Mouse (Mus musculus): ENCODE results near the gene Lhfpl2.
"Not testable (repeated sequence)": the region's sequence is repeated elsewhere in the genome, so short reads cannot be mapped to it uniquely, and the experiment has no call there.

Gene Lhfpl2

GRCm38 (mm10) chr13:94057563-94058560 lies at the start of gene Lhfpl2:
Lhfpl2 (plus strand) TSS chr13:94057796.
- peak; percentile 32 for DNase-seq

DNA sequence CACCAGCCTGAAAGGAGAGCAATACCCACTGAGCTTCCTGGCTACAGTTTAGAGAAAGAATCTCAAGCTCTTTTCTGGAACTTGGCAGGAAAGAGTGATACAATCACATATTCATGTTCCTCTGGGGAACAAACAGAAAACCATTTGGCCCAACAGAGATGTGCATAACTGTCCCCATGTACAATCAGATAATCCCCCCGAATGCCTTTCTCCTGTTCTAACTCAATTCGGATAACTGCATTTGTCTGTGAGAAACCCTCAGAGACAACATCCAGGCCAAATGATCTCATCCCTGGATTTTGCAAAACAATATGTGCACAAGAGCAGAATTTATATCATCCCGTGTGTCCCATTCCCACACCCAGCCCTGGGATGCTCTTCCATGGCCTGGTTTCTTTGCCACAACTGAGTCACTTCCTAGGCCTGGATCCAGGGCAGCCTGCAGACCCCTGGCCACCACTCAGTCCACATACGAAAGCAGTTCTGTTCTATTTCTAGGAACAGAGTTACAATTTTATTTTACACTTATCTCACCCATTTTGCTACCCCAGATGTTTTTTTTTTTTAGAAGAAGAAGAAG lies 45.5 kb upstream of the Lhfpl2 start:
- DNase-seq: no peak

- no peak for DNase-seq
These were observed 43.6 kb upstream of the Lhfpl2 start for GRCm38 (mm10) chr13:94013986-94014385.

GRCm38 (mm10) chr13:94024575-94024974 lies 33.0 kb upstream of the Lhfpl2 start:
- not testable (repeated sequence) for DNase-seq

- DNase-seq: no peak
These were observed 28.4 kb upstream of the Lhfpl2 start for GRCm38 (mm10) chr13:94029147-94029546.

- no peak for DNase-seq
These were observed 27.0 kb upstream of the Lhfpl2 start for GRCm38 (mm10) chr13:94030551-94030950.

GRCm38 (mm10) chr13:94037313-94038051 lies 20.1 kb upstream of the Lhfpl2 start:
- DNase-seq: no peak

GRCm38 (mm10) chr13:94038052-94038340 lies 19.6 kb upstream of the Lhfpl2 start:
- no peak for DNase-seq

GRCm38 (mm10) chr13:94050036-94050435 lies 7.6 kb upstream of the Lhfpl2 start:
- no peak for DNase-seq

DNA sequence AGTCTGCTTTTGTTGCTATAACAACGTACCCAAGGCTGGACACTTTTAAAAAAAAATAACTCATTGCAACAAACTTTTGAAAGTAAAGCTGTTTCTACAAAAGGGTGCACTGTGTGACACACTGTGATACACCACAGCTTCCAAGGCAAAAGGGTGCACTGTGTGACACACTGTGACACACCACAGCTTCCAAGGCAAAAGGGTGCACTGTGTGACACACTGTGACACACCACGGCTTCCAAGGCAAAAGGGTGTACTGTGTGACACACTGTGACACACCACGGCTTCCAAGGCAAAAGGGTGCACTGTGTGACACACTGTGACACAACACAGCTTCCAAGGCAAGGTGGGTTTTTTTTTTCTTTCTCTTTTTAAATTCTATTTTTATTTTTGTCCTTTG lies 6.8 kb upstream of the Lhfpl2 start:
- DNase-seq: no peak

DNA sequence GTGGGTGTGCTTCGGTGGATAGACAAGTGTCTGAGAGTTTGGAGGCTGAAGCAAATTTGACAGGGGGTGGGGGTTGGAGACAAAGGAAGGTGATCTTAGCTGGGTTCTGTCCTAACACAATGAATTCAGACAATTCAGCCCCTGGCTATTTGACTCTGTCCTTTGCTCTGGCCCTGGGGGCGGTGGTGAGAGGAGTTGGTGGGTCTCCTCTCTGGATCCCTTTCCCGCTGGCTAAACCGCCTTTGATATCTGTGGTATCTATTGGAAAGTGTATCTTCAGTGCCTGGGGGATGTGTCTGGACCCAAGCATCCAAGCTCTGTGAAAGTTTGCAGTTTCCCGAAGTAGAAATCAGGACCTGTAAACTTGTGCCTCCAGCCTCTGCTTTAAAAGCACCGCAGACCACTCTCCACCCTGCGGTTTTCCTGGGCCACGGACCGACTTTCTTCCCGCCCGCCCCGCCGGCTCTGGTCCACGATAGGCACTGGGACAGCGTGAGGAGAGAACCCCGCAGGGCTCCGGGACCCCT lies 497 bp upstream of the Lhfpl2 start:
- no peak for DNase-seq

DNA sequence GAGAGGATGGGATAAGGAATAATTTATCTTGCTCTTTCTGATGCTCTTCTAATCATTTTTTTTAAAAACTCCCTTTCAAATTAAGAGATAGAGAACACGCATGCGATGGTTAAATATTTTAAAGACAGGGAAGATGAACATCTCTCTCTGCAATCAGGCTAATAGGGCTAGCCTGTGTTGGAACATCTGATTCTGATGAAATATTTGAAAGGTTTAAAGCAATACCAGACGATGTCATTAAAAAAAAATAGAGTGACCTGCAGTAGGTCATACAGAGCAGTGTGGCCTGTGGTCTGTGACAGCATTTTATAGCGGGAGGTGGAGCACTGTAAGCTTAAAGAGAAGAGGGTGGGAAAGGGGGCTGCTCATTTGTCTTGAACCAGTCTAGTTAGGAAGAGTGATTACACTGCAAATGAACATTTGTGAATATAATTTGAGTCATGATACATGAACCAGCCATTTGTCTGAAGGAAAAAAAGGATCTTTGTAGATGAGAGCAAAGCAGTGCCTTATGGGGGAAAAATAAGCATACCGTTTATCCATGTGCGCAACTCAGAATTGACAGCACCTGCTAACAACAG lies 1.1 kb downstream of the Lhfpl2 start:
- DNase-seq: no peak

DNA sequence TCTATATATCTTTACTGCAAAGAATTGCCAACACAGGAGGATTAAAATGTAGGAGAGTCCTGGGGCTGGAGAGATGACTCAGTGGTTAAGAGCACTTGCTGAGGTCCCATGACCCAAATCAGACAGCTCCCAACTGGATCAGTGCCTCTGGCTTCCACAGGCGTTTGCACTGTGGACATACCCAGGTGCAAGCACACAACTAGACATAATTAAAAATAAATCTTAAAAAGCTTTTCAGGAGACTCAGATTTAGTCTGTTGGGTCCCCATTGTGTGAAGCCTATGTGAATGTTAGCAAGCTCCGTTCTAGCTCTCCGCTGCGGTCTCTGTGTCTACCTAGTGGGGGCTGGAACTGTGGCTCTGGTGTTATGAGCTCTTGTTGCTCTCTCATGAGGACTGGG lies 1.8 kb downstream of the Lhfpl2 start:
- no peak for DNase-seq

DNA sequence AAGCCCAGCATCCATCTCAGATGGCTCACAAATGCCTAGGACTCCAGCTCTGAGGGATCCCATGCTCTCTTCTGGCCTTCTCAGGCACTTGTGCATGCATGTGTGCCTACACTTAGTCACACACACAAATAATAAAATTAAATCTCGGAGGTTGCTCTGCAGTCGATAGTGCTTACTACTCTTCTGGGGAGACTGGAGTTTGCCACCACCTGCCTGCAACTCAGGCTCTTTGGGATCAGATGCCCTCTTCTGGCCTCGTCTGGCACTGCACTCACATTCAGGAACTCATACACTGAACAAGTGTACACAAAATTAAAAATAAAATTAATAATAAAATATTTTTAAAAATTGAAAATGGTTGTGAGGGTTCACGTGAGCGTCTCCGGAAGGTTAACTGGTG lies 2.2 kb downstream of the Lhfpl2 start:
- no peak for DNase-seq

- DNase-seq: no peak
These were observed 2.9 kb downstream of the Lhfpl2 start for GRCm38 (mm10) chr13:94060461-94060860.

DNA sequence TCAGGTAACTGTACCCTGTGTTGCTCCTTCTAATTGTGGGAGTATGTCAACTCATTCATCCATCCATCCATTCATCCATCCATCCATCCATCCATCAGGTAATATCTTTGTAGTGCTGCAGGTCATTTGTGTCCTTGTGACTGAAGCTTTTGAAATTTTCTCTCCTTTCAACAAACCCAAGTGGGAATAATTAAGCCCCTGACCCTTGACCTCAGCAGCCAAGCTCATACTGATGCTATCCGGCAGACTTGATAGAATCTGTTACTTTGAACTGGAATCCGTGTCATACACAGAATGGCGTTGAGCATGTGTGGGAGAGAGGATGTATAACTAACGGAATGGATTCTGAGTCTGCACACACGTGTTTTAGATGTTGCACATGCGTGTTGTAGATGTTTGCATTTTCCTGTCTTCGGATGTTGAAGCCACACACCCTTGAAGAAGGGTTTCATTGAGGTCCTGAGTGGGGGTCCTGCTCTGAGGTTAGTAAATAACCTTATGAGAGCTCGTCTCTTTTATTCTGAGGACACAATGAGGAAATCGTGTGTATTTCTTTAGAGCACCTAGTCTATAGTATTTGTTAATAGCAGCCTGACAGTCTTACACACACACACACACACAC lies 3.8 kb downstream of the Lhfpl2 start:
- no peak for DNase-seq

GRCm38 (mm10) chr13:94062349-94063111 lies 4.9 kb downstream of the Lhfpl2 start:
- DNase-seq: no peak

- no peak for DNase-seq
These were observed 5.6 kb downstream of the Lhfpl2 start for GRCm38 (mm10) chr13:94063156-94063555.

DNA sequence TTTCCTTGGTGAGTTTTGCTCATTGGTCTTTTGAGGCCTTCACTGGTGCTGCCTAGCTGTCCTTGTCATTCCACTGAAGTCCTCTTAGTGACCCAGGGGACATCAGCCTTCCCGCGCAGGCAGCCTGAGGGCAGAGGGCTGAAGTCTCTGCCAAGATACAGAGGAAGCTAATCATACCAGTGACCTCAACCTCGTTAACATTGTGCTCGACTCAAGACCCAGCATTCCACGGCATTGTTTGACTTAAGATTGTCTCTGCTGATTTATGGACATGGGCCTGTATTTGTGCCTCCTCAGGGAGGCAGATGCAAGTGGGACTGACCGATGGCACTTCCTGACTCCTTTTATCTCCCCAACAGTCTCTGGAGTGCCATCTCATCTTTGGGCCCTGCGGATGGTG lies 7.0 kb downstream of the Lhfpl2 start:
- DNase-seq: no peak

DNA sequence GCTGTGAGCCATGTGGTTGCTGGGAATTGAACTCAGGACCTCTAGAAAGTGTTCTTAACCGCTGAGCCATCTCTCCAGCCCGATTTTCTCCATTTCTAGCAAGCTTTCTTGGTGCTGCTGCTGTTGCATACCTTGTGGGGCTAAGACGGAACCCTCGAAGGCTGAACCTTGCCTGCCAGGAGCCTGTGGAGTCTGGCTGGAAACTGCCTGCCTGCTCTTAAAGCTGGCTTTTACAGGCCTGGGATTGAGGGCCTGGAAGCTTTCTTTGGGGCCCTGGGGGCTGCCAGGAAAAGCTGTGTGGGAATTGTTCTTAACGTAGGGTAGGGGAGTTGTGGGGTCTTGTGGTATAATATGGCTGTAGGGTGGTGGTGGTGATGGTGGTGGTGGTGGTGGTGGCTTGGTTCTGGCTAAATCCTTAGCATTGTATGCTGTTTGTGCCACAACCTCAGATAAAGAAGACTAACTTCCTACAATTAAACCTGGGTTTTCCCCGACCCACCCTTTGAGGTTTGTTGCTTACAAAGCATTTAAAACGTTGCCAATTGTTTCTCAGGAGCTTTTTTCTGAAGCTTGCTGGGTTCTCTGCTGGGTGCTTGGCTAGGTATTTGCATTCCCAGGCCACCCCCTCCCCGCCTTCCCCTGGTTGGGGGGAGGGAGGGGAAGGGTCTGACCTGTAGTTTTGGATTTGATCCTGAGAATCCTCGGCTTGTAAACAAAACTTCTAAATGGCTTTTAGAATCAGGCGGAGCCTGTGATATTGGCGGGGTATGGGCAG lies 7.9 kb downstream of the Lhfpl2 start:
- no peak for DNase-seq
